Mouse (Mus musculus): ENCODE measurements around the gene Rdh1. TPM values are rescaled to one million over a fixed set of nuclear protein-coding genes. Genes with fewer than 3 reads are reported as not detected.

Rdh1 gene
- total RNA-seq, 2 experiments from 2014 or later, result 0.48 to 1.00 TPM

Other genes with a start within 250 kb of the Rdh1 start
- gene Ndufa4l2, start 244.8 kb upstream of the Rdh1 start, total RNA-seq (2021), result 10 to 100 TPM; 49.3 to 56.4 TPM
- gene Shmt2, start 237.3 kb upstream of the Rdh1 start, total RNA-seq (2021), result 10 to 100 TPM; 56.1 to 57.7 TPM
- 1 to 10 TPM; 5.3 TPM for gene Nxph4, start 225.2 kb upstream of the Rdh1 start, total RNA-seq (2021)
- gene Lrp1, start 138.6 kb upstream of the Rdh1 start, total RNA-seq (2021), result 100 to 1,000 TPM; 170 to 208 TPM
- gene Stat6, start 116.7 kb upstream of the Rdh1 start, total RNA-seq (2021), result 10 to 100 TPM; 64.7 to 67.8 TPM
- 1 to 10 TPM; 7.8 to 9.4 TPM for gene Nemp1, start 92.8 kb upstream of the Rdh1 start, total RNA-seq (2021)
- 10 to 100 TPM; 19.0 to 24.8 TPM for gene Nab2, start 91.2 kb upstream of the Rdh1 start, total RNA-seq (2021)
- 1 to 10 TPM; 1.0 to 2.2 TPM for gene Myo1a, start 54.6 kb upstream of the Rdh1 start, total RNA-seq (2021)
- not detected for gene Tac2, start 35.2 kb upstream of the Rdh1 start, total RNA-seq (2021)
- gene Zbtb39, start 20.2 kb upstream of the Rdh1 start, total RNA-seq (2021), result 10 to 100 TPM; 10.8 to 11.0 TPM
- 10 to 100 TPM; 10.4 to 14.3 TPM for gene Gpr182, start 8.0 kb upstream of the Rdh1 start, total RNA-seq (2021)
- 1 to 10 TPM in 1 of 2 experiments, under 1 TPM in 1; 0.70 to 1.4 TPM for gene Rdh16f1, start 66 bp downstream of the Rdh1 start, total RNA-seq (2021)
- gene Rdh9, start 16.7 kb downstream of the Rdh1 start, total RNA-seq (2021), result 10 to 100 TPM in 1 of 2 experiments, 1 to 10 TPM in 1; 8.4 to 20.8 TPM
- 1 to 10 TPM; 1.2 to 3.6 TPM for gene Rdh16, start 41.4 kb downstream of the Rdh1 start, total RNA-seq (2021)
- gene Rdh19, start 90.2 kb downstream of the Rdh1 start, total RNA-seq (2021), result under 1 TPM in 1 of 2 experiments, not detected in 1; 0.24 TPM
- 1 to 10 TPM; 1.8 to 2.1 TPM for gene Rdh16f2, start 106.8 kb downstream of the Rdh1 start, total RNA-seq (2021)
- gene Rdh7, start 129.1 kb downstream of the Rdh1 start, total RNA-seq (2021), result 100 to 1,000 TPM in 1 of 2 experiments, 10 to 100 TPM in 1; 45.4 to 112 TPM
- gene Sdr9c7, start 138.8 kb downstream of the Rdh1 start, total RNA-seq (2021), result under 1 TPM; 0.42 to 0.45 TPM
- gene Hsd17b6, start 247.9 kb downstream of the Rdh1 start, total RNA-seq (2021), result 10 to 100 TPM in 1 of 2 experiments, 1 to 10 TPM in 1; 9.5 to 23.7 TPM